Mouse (Mus musculus) lung, postnatal 0 days (tissue): ENCODE measurements at regions not wholly inside any gene's neighbourhood (a gene's known extent, or its start where the extent isn't known, plus 50 kb on each side); places are given as distances from the start of the nearest gene placed in this dataset.

Experiments used
- CTCF ChIP-seq: IDR thresholded peaks from 2 replicates; pipeline ENCODE4 v1.5.1; 2016; ENCODE audit warnings: antibody characterized with exemption, mild to moderate bottlenecking
- EP300 ChIP-seq: IDR thresholded peaks from 2 replicates; pipeline ENCODE4 v1.6.1; 2016; ENCODE audit warnings: antibody characterized with exemption, mild to moderate bottlenecking, control low read depth

DNA sequence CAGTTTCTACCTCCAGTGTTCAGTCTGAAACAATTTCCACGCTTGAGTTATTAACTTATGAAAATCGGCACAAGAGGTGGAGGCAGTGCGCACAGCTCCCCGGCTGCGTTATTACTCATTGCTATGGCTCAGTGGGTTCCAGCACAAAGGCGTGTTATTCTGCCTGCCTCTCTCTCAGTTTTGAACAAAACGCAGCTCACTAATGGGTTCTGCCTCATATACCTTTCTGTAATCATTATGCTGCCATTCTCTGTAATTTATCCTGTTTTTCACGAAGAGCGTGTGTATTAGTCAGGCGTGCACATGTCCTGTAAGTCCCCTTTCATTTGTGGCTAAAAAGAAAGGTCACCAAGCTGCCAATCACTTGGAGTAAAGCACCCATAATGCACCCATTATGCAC, 205.4 kb downstream of the Bcl2l11 start:
- TF ChIP-seq CTCF (no peak), EP300 (no peak)
